Mouse (Mus musculus): ENCODE data around the gene E2f3.

The E2f3 gene

GRCm38 (mm10) chr13:29979140-29979564 lies 6.7 kb downstream of the E2f3 start:
- DNase-seq (ENCODE audit: extremely low read depth, low read depth, low spot score), result no peak

GRCm38 (mm10) chr13:29977358-29977757 lies 8.5 kb downstream of the E2f3 start:
- no peak for DNase-seq (ENCODE audit: extremely low read depth, low read depth, low spot score)

GRCm38 (mm10) chr13:29974066-29974465 lies 11.8 kb downstream of the E2f3 start:
- no peak for DNase-seq (ENCODE audit: extremely low read depth, low read depth, low spot score)

GRCm38 (mm10) chr13:29973610-29974009 lies 12.3 kb downstream of the E2f3 start:
- no peak for DNase-seq (ENCODE audit: extremely low read depth, low read depth, low spot score)

GRCm38 (mm10) chr13:29970333-29970732 lies 15.5 kb downstream of the E2f3 start:
- DNase-seq (ENCODE audit: extremely low read depth, low read depth, low spot score), result no peak

DNA sequence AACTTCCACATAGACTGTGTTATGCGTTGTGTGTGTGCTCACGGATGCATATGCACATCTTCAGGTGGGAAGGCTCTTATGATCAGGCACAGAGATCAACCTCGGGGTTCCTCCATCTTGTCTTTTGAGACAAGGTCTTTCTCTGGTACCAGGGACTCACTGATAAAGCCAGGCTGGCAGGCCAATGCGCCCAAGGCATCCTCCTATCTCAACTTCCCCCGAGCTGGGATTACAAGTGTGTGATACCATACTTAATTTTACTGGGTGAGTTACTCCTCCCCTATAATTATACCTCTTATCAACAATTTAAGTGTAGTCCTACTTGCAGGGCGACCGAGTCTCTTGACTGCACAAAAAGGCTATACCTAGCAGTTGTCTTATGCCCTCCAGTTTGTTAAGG lies 17.2 kb downstream of the E2f3 start:
- DNase-seq (ENCODE audit: extremely low read depth, low read depth, low spot score), result no peak

DNA sequence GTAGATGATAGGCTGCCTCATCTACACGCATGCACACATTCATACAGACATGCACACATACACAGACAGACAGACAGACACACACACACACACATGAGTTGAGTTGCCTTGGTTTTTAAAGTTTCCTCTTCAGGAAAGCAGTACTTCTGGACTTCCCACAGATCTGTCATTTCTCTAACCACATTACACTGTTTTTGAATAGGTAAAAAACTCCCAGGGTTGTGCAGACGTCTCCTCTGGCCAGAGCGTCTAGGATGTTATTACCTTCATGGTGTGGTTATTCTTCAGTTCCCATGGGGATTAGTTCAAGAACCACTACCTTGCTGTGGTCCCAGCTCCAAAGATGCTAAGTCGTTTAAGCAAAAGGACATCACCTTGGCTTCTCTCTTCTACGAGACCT lies 18.5 kb downstream of the E2f3 start:
- DNase-seq (ENCODE audit: extremely low read depth, low read depth, low spot score), result no peak

DNA sequence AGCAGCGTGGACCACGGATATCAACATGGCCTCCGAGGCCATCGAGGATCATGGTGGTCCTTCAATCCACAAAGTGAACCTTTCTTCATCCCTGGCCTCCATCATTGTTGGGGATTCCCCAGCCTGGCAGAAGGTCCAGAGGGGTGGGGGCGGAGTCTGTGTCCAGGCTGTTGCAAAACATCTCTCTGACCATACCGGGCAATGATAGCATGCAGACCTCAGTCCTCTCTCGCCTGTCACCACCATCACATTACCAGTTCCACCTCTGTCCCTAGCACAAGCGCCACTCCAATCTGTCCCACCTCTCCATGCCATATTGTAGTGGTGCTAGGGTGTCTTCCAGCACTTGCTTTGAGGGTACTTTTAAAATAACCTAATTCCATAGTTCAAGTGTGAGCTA lies 18.9 kb downstream of the E2f3 start:
- DNase-seq (ENCODE audit: extremely low read depth, low read depth, low spot score), result no peak

DNA sequence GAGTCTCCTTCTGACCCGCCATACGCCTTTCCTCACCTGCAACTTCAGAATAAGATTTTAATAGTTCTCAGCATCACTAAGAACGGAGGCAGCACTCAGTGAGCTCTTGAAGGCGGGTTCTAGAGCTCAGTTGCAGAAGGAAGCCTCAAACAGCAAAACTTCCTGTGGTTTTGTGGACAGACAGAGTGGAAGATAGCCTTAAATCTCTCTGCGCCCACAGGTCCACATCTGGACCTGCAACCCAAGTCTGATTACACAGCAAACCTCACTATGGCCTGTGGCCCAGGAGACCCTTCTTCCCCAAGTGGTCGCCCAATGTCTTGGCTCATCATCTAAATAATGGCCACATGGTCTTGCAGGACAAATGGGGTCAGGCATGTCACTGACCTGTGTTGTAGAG lies 21.8 kb downstream of the E2f3 start:
- DNase-seq (ENCODE audit: extremely low read depth, low read depth, low spot score), result no peak

DNA sequence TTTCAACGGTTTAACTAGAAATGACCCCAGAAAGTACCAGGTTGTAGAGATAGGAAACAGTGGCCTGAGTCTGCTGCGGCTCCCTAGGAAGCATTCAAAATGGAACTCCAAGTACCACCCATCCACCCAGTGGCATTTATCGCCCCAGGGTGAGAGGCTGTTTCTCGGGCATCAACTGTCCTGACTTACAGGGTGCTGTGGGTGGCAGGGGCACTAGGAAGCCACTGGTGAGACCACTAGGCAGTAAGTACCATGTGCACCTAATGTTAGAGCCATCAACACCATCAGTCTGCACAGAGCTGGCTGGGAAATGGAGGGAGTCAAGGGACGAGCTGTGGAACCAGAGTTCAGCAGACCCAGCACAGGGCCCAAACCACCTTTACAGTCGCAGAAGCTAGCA lies 25.4 kb downstream of the E2f3 start:
- DNase-seq (ENCODE audit: extremely low read depth, low read depth, low spot score), result no peak

- DNase-seq (ENCODE audit: extremely low read depth, low read depth, low spot score), result no peak
These were observed 28.1 kb downstream of the E2f3 start for GRCm38 (mm10) chr13:29957731-29958254.

DNA sequence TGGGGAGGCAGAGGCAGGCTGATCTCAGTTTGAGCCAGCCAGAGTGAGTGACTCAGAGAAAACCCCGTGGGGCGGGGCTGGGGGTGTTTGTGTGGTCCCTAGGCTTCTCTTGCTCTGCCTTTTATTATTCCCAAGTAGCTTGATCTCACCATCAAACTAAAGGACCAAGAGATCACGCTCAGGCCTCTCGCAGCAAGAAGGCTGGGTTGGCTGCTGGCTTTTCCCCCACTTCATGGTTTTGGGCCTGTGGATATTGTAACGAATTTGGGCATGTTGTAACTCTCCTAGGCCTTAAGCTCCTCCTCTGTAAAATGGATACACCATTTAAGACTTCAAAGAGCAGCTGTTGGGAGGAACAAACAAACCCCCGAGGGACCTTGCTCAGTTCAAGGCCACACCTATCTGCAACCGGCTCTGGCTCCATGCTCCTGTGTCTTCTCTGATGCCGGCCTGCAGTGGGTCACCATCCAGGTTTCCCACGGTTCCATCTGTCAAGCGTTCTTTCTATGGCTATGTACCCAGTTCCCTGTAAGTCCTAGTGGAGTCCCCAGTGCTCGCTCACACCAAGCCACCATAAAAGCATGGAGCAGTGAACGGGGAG lies 28.9 kb downstream of the E2f3 start:
- no peak for DNase-seq (ENCODE audit: extremely low read depth, low read depth, low spot score)

- DNase-seq (ENCODE audit: extremely low read depth, low read depth, low spot score), result no peak
These were observed 30.6 kb downstream of the E2f3 start for GRCm38 (mm10) chr13:29955296-29955695.

- no peak for DNase-seq (ENCODE audit: extremely low read depth, low read depth, low spot score)
These were observed 31.1 kb downstream of the E2f3 start for GRCm38 (mm10) chr13:29954741-29955140.

GRCm38 (mm10) chr13:29953417-29954045 lies 32.3 kb downstream of the E2f3 start:
- no peak for DNase-seq (ENCODE audit: extremely low read depth, low read depth, low spot score)

- no peak for DNase-seq (ENCODE audit: extremely low read depth, low read depth, low spot score)
These were observed 39.8 kb downstream of the E2f3 start for GRCm38 (mm10) chr13:29946045-29946444.

DNA sequence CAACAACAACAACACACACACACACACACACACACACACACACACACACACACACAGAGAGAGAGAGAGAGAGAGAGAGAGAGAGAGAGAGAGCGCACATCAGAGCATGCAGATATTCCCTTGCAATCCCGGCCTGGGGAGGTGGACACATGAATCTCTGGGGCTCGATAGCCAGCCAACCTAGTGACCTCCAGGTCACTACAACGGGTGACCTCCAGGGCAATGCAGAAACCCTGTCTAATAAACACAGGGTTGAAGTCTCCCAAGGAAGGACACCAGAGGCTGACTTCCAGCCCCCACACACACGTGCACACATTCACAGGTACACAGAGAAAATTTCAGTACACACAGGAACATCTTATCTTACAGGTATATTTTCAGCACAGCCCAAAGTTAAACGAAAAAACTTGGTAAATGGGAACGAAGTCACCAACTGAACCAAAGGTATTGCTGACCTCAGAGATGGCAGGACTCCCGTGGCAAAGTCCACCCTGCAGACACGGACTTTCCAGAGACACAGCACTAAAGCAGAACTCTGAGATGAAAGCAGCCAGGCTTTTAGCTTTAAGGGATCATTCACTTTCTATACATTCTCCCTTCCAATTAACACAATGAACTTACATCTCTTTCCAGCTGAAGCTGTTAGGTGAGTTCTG lies 40.8 kb downstream of the E2f3 start:
- DNase-seq (ENCODE audit: extremely low read depth, low read depth, low spot score), result no peak

DNA sequence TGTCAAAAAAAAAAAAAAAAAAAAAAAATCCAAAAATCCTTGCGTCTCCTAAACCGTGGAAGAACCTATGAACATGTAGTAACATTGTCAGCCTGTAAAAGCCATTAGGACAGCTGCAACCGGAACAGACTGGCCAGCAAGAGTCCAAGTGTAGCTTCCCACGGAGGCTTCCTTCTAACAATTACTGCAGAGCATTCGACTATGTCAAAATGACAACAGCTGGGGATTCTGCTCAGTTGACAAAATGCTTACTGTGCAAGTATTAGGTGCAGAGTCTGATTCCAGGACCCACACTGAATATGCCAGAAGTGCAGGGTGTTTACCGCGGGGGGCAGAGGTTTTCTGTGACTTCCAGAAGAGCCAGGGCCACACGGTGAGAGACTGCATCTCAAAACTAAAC lies 41.4 kb downstream of the E2f3 start:
- DNase-seq (ENCODE audit: extremely low read depth, low read depth, low spot score), result no peak

DNA sequence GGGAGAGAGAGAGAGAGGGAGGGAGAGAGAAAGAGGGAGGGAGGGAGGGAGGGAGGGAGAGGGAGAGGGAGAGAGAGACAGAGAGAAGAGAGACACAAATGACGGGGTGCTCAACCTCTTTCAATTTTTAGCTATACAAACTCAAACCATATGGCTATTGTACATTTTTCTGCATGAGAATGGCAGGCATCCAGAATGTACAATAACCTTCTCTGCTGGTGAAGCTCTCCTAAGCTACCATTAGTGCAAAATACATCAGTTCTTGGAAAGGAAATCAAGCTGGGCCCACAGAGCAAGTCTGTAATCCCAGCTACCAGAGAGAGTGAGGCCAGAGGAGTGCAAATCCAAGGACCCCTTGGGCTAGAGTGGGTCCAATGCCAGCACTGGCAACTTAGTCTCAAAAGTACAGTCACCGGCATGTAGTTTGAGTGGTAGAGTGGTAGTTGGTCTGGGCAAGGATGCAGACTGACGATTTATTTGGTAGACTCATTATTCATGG lies 42.3 kb downstream of the E2f3 start:
- DNase-seq (ENCODE audit: extremely low read depth, low read depth, low spot score), result no peak

GRCm38 (mm10) chr13:29940071-29940470 lies 45.8 kb downstream of the E2f3 start:
- DNase-seq (ENCODE audit: extremely low read depth, low read depth, low spot score), result no peak

DNA sequence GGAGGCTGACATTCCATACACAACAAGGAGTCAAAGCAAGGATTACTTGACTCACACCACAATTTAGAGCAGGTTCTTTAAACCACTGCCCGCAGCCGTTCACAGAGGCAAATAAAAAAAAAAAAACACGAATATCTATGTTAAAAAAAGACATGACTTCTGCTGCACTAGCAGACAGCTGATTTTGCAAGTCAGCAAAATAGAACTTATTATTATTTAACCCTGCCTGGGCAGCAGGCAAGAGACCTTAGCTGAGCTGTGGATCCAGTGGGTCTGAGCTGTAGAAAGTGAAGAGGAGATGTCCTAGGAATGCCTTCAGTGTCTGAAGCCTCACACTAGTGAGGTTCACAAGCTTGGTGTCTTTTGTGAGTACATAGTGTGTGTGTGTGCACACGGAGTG lies 46.5 kb downstream of the E2f3 start:
- no peak for DNase-seq (ENCODE audit: extremely low read depth, low read depth, low spot score)

GRCm38 (mm10) chr13:29938776-29939175 lies 47.1 kb downstream of the E2f3 start:
- no peak for DNase-seq (ENCODE audit: extremely low read depth, low read depth, low spot score)
